Mouse (Mus musculus): ENCODE data around the gene Alox5ap.

Gene Alox5ap

GRCm38 (mm10) chr5:149264405-149264804, at the start of gene Alox5ap:
TSS of gene Alox5ap (plus strand) at chr5:149264767.
- ATAC-seq (ENCODE audit: insufficient number of reproducible peaks, low FRiP score, low TSS enrichment), result no peak

- no peak for ATAC-seq (ENCODE audit: insufficient number of reproducible peaks, low FRiP score, low TSS enrichment)
Observed at GRCm38 (mm10) chr5:149215540-149215939, 49.0 kb upstream of the Alox5ap start.

GRCm38 (mm10) chr5:149217524-149218357, 46.8 kb upstream of the Alox5ap start:
- no peak for ATAC-seq (ENCODE audit: insufficient number of reproducible peaks, low FRiP score, low TSS enrichment)

- ATAC-seq (ENCODE audit: insufficient number of reproducible peaks, low FRiP score, low TSS enrichment), result no peak
Observed at GRCm38 (mm10) chr5:149219493-149219892, 45.1 kb upstream of the Alox5ap start.

GRCm38 (mm10) chr5:149221355-149221754, 43.2 kb upstream of the Alox5ap start:
- no peak for ATAC-seq (ENCODE audit: insufficient number of reproducible peaks, low FRiP score, low TSS enrichment)

GRCm38 (mm10) chr5:149224666-149225065, 39.9 kb upstream of the Alox5ap start:
- ATAC-seq (ENCODE audit: insufficient number of reproducible peaks, low FRiP score, low TSS enrichment), result no peak

GRCm38 (mm10) chr5:149228700-149229618, 35.6 kb upstream of the Alox5ap start:
- peak; percentile 95 for ATAC-seq (ENCODE audit: insufficient number of reproducible peaks, low FRiP score, low TSS enrichment)

- ATAC-seq (ENCODE audit: insufficient number of reproducible peaks, low FRiP score, low TSS enrichment), result 0 out of 2 replicates have a peak, but pooled peaks have one; percentile 18
Observed at GRCm38 (mm10) chr5:149229619-149230339, 34.8 kb upstream of the Alox5ap start.

GRCm38 (mm10) chr5:149235002-149235401, 29.6 kb upstream of the Alox5ap start:
- no peak for ATAC-seq (ENCODE audit: insufficient number of reproducible peaks, low FRiP score, low TSS enrichment)

- peak; percentile 74; the same call in 1 of the 2 replicates for ATAC-seq (ENCODE audit: insufficient number of reproducible peaks, low FRiP score, low TSS enrichment)
Observed at GRCm38 (mm10) chr5:149237221-149237950, 27.2 kb upstream of the Alox5ap start.

GRCm38 (mm10) chr5:149242467-149242866, 22.1 kb upstream of the Alox5ap start:
- ATAC-seq (ENCODE audit: insufficient number of reproducible peaks, low FRiP score, low TSS enrichment), result no peak

- ATAC-seq (ENCODE audit: insufficient number of reproducible peaks, low FRiP score, low TSS enrichment), result no peak
Observed at GRCm38 (mm10) chr5:149243053-149243452, 21.5 kb upstream of the Alox5ap start.

- no peak for ATAC-seq (ENCODE audit: insufficient number of reproducible peaks, low FRiP score, low TSS enrichment)
Observed at GRCm38 (mm10) chr5:149245391-149245964, 19.1 kb upstream of the Alox5ap start.

- no peak for ATAC-seq (ENCODE audit: insufficient number of reproducible peaks, low FRiP score, low TSS enrichment)
Observed at GRCm38 (mm10) chr5:149245965-149246470, 18.5 kb upstream of the Alox5ap start.

GRCm38 (mm10) chr5:149247047-149247904, 17.3 kb upstream of the Alox5ap start:
- no peak for ATAC-seq (ENCODE audit: insufficient number of reproducible peaks, low FRiP score, low TSS enrichment)

- no peak for ATAC-seq (ENCODE audit: insufficient number of reproducible peaks, low FRiP score, low TSS enrichment)
Observed at GRCm38 (mm10) chr5:149252303-149252702, 12.3 kb upstream of the Alox5ap start.

- ATAC-seq (ENCODE audit: insufficient number of reproducible peaks, low FRiP score, low TSS enrichment), result no peak
Observed at GRCm38 (mm10) chr5:149253491-149253890, 11.1 kb upstream of the Alox5ap start.

GRCm38 (mm10) chr5:149255522-149255921, 9.0 kb upstream of the Alox5ap start:
- ATAC-seq (ENCODE audit: insufficient number of reproducible peaks, low FRiP score, low TSS enrichment), result no peak

Data from cerebellum, adult (tissue).